Mouse (Mus musculus): Measurements from ENCODE around the gene St3gal5. TPM values are rescaled to one million over a fixed set of nuclear protein-coding genes. Genes with fewer than 3 reads are reported as not detected.
"Not testable (repeated sequence)": the region's sequence is repeated elsewhere in the genome, so short reads cannot be mapped to it uniquely, and the experiment has no call there.

Gene St3gal5
- total RNA-seq (2021) = 100 to 1,000 TPM in 1 of 2 experiments, 10 to 100 TPM in 1; 98.6 to 160 TPM
- long read RNA-seq, experiment 1, transcript St3gal5-202 (7 exons, 2,439 nt) = minor isoform, 63 of 366 reads
- long read RNA-seq, experiment 1, transcript St3gal5-201 (7 exons, 2,258 nt) = major isoform, 213 of 366 reads
- long read RNA-seq, experiment 1, partial matches to known transcripts = 29 of 366 reads
- long read RNA-seq, experiment 1, other reads (novel, unspliced or antisense) = 61 of 366 reads
- long read RNA-seq, experiment 2, transcript St3gal5-201 (7 exons, 2,258 nt) = major isoform, 89 of 132 reads
- long read RNA-seq, experiment 2, transcript St3gal5-202 (7 exons, 2,439 nt) = minor isoform, 23 of 132 reads
- long read RNA-seq, experiment 2, partial matches to known transcripts = 3 of 132 reads
- long read RNA-seq, experiment 2, other reads (novel, unspliced or antisense) = 17 of 132 reads

DNA sequence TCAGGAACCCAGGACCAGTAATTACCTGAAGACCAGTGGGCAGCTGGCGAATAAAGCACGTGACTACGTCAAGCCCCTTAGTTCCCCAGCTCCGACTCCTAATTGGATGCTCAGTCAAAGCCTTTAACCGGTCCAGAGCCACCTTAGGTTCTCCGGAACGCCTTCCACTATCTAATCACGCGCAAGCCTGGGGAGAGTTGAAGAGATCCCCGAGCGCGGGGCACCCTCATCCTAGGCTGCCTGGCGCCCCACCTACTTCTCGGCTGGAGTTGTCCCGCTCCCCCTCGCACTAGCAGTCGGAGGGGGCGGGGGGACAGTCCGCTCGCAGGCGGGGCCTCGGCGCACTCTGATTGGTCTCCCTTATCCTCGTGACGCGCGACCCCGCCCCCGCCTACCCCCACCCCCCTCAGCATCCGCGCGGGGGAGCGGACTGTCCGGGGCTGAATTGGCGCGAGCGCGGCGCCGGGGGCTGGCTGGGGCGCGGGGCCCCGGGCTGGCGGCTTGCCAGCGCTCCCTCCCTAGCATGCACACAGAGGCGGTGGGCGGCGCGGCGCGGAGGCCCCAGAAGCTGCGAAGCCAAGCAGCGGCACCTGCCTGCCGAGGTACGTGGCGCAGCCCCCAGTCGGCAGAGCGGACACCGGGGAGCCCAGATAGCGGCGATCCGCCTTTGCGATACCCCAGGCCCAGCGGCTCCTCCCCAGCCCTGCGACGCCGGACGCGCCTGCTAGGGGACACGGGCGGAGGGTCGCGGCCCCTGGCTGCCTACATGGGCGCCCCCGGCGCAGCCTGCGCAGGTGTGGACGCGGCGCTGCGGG, at the start of gene St3gal5:
TSS of gene St3gal5 (plus strand) at position 412 of the 815 bp plus-strand sequence.
- DNase-seq = peak; percentile 95

DNA sequence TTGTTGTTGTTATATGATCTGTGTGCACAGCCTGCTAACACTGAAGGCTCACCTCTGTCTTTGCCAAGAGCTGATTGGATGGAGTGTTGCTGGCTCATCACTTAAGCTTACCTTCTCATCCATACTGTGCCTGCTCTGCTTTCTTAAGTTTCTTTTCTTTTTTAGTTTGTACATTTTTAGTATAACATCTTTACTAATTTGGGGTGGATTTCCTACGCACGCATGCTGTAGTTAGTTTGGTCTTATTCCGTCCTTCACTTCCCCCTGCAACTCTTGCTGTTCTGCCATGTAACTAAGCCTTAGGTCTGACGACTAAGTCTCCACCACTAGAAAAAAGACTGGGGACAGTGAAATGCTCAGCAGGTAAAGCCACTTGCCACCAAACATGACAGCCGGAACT, 48.7 kb upstream of the St3gal5 start:
- DNase-seq = no peak

DNA sequence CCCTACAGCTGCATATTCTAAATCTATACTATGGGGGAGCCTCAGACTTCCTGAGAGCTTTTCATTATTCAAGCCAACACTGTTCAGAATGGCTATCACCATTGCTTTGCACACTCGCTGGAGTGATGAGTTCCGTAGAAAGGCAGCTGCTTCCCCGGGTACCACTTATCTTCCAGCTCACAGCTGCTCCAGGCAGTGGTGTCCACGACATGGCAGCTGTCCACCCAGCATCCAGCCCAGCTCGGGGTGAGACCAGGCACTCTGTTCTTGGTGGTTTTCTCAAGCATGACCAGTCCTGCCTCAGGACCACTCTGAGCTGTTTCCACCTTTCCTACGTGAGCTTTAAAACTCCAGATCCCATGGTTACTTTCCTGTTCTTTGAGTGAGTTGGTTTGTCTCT, 47.5 kb upstream of the St3gal5 start:
- DNase-seq = no peak

DNA sequence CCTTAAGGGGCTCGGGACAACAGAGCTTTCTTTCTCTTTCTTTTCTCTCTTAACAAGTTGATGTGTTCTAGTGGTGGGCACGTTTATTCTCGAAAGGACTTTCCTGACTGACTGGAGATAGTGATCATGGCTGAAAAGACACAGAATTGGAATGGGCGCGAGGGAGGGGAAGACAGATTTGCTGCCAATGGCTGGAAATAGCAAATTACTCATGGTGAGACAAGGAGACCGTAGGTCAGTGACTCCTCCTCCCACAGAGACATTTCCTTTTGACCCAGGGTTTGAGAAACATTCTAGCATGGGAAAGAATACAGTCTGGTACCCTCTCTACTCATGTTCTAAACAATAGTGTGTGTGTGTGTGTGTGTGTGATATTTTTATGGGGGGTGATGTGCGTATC, 46.6 kb upstream of the St3gal5 start:
- no peak for DNase-seq

DNA sequence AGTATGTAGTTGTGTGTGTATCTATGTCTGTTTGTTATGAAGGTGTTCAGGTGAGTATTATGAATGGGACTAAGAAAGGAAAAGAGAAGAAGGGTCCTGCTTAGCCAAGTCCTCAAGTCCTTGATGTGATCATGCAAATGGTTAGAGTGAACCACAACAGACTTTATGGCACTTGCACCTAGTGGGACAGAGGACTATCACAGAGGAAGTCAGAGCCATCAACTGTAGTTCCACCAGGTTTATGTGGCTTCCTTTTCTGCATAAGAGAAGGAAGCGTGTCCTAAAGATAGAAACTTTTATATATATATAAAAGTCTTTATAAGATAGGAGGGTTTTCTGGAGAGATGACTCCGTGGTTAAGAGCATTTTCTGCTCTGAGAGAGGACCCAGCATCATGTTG, 46.1 kb upstream of the St3gal5 start:
- no peak for DNase-seq

DNA sequence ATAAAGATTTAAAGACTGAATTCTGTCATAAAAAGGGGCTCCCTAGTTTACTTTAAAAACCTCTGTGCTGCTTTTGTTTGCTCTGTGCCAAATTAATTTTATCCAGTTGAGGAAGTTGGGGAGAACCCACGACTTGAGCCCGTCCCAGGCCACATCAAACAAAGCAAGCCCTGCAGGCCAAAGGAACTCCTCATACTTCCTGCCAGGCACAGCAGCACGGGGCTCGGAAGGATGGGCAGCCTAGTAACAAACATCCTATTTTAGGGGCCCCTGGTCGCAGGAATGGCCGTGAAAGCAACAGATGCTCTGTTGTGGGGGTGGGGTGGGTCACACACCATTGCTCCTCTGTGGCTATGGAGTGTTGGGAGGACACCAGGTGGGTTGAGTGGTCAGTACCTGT, 45.6 kb upstream of the St3gal5 start:
- DNase-seq = no peak

DNA sequence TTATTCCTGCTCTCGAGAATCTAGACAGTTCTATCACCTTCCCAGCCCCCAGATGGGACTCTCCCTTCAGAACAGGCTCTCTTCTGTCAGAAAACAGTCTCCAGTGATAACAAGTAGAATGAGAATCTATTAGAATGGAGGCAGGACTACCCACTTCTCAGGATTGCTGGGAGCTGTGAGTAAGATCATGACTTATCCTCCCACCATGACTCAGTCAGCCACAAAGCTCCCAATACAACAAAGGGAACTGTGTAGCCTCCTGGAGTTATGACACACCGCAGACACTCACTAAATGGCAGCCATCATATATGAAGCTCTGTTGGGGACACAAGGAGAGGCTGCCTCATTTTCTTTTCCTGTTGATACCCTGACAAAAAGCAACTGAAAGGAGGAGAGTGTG, 40.8 kb upstream of the St3gal5 start:
- no peak for DNase-seq

DNA sequence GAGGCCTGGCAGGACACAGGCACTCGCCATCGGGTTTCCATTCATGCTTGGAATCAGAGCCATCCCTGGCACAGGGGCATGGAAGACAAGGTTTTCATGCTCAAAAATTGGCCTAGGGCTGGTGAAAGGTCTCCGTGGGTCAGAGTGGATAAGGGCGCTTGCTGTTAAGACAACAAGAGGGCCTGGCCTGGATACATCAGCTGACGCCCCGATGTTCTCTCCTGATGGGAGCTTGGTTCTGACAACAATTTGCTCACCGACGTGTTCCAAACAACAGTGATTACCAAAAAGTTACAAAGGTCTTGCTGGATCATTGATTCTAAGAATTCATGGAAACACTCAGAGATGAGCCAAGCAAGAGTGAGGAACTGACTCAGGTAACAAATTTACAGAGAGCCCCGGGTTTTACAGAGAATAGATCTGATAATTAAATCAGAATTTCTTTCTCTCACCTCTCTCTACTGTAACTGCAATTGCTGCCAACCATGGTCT, 38.9 kb upstream of the St3gal5 start:
- no peak for DNase-seq

DNA sequence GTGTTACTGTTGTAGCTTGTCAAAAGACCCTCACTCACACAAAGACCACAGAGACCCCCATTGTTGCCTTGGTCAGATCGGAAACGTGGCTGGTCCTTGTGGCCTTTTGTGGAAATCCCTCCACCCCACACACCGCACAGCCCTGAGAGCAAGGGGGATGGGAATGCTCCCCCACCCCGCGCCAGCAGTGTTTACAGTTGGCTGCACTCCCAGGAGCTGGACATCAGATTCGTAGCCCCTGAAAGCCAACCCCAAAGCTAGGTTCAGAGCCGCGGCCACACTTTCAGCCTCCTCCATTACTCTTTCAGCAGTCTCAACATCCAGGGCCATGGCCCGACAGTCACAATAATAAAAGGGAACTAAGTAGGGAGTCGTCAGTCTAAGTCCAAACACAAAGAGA, 36.7 kb upstream of the St3gal5 start:
- DNase-seq = not testable (repeated sequence)

DNA sequence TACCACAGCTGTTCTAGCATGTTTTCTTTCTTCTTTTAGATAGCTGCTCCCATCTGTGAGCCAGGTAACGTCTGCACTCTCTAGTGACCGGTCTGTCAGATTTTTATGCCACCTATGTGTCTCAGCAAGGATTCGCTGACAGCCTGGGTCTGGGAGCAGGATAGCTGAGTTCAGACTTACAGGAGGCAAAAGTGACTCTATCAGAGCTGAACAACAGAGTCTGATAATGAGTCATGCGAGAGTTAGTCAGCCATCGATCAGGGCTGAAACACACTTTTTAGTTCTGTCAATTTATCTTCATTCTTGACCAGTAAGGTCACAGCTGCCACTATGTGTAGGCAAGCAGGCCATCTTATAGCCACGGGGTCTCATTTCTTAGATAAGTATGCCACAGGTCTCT, 33.7 kb upstream of the St3gal5 start:
- DNase-seq = no peak

DNA sequence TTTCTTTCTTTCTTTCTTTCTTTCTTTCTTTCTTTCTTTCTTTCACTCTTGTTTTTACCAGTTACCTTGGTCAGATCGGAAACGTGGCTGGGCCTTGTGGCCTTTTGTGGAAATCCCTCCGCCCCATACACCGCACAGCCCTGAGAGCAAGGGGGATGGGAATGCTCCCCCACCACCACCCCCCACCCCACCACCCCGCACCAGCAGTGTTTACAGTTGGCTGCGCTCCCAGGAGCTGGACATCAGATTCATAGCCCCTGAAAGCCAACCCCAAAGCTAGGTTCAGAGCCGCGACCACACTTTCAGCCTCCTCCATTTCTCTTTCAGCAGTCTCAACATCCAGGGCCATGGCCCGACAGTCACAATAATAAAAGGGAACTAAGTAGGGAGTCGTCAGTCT, 31.4 kb upstream of the St3gal5 start:
- DNase-seq = no peak

DNA sequence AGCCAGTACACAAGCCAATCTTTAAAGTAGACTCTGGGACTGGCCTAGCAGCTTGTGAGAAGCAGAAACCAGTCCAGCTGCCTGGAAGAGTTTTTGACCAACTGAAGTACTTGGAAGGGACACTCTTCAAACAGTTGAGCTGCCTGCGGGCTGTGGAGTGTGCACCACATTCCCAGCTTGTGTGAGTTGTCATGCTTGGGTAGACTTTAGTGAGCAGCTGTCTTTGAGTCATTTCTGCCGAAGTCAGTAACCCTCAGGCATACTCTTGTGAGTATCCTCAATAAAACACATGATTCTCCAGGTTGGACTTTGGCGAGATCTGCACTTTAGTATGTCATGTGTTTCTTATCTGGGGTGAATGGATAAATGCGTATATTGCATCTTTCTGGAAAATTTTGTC, 29.0 kb upstream of the St3gal5 start:
- no peak for DNase-seq

DNA sequence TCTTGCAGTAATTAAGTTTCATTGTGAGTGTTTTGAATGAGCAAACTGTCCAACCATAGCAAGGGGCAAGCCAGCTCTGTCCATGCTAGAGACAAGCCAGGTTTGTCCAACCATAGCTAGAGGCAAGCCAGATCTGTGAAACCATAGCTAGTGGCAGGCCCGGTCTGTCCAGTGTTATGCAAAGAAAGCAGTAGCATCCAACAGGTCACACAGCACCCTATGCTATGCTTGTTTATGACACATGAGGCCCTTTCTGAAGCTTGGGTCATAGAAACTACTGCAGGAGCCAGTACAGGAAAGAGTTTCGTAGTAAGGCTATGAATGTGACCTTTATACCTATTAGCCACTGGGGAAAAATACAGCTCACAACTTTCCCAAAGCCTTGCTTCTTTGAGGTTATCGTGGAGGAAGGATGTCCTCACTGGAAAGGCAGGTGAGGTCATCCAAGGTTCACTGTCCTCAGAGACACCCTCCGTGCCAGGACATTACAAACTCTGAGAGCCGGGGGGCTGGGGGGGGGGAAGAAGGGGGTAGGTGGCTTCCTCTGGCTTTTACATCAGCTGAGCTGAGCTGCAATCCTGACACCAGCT, 26.0 kb upstream of the St3gal5 start:
- DNase-seq = no peak

DNA sequence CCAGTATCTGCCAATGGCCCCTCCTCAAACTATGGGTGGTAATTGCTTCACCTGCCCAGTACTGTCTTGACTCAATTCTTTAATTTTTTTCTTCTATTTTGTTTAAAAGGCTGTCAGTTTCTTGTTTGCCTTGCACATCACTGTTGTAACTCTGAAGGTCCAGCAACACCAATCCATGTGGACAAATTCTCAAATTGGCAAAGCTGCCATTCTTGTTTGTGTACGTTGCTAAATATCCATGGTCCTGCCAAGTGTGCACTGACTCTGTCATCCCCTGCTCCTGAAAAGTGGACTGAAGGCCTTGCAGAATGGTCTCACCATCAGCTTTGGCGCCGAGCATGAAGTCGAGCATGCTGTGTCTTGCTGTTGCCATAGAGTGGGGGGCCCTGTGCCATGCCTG, 23.6 kb upstream of the St3gal5 start:
- no peak for DNase-seq

DNA sequence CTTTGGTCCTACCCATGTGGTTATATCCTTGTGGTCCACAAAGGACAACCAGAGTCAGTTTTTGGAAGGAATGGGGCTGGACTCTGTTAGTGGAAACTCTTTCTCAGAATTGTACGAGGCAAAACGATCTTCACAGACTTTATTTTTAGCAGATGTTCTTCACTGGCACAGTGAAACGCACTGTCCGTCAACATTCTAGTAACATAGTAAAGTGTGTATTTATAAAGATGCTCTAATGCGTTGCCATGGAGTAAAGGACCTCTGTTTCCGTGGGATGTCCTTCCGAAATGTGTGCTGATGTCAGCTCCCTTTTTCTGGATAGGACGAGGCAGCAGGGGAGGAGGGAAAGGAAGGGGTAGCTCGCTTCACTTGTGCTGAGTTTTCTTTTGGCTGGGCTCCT, 20.9 kb upstream of the St3gal5 start:
- no peak for DNase-seq

DNA sequence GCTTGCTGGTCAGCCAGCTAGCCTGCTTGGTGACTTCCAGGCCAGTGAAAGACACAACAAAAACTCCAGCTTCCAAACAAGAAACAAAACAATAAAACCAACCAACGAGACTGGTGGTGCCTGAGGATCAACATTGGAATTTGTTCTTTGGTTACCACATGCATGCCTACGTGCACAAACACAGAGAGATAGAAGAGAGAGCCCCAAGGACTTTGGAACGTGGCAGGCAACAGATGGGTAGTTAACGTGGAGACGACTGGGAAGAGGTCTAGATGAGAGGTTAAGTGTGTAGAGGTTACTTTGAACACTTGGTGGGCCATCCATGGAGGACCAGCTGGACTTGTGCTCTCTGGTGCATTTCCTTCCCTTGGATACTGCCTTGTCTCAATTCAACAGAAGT, 19.2 kb upstream of the St3gal5 start:
- DNase-seq = no peak

DNA sequence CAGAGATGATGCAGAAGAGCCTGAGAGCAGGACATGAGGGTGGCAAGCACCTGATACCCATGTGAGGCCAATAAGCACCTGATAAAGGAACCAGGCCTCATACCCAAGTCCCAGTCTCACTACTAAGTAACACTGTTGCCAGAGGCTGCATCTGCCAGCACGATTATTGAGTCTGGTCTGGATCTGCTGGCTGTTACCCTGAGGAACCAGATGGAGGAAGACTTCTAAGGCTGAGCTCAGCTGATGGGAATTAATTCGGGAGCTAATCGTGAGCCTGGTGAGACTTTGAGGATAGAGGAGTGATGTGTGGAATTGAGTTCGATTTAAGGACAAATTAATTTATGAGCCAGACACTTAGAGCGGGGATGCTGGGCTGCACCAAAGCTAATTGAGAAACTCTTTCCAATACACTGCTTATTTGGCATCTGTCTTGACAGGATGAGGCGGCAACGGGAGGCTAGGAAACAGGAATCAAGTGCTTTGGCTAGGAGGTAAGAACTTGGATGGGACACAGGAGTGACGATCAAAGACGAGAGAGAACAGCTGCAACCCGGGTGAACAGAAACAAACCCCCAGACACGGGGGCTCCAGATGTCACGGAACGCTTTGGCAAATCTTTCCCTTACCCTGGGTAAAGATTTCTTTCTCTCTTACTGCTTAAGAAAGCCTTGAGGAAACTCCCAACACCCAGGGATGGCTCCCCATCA, 15.9 kb upstream of the St3gal5 start:
- no peak for DNase-seq

DNA sequence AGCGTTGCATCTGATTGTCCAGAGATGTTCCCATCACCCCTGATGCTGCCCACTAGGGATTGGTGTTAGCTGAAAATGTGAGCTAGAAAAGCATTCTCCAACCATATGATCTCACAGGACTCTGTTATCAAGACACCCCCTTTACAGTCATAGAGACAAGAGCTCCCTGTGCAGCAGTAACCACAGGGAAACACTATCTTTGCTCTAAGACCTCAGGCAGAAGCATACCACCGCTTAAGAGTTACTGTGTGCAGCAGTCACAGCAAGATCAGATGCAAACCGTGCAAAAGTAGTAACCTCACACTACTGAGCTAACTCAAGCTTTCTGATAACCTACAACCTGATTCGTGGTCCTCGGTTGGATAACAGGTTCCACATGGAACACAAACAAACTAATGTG, 10.0 kb upstream of the St3gal5 start:
- DNase-seq = no peak

DNA sequence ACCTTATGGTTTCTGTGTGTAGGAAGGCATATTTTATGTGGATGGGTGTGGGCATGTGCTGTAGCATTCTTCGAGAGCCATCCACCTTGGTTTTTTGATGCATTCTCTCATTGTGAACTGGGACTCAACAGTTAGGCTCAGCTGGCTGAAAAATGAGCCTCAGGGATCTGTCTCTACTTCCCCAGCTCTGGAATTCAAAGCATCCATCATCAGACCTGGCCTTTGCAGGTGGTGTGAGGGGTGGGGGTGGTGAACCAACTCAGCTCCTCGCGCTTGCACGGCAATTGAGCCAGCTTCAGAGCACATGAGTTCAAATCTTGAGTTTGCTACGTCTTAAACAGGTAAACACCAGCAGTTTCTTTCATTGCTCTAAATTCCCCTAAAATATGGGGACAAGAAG, 7.5 kb upstream of the St3gal5 start:
- DNase-seq = no peak

DNA sequence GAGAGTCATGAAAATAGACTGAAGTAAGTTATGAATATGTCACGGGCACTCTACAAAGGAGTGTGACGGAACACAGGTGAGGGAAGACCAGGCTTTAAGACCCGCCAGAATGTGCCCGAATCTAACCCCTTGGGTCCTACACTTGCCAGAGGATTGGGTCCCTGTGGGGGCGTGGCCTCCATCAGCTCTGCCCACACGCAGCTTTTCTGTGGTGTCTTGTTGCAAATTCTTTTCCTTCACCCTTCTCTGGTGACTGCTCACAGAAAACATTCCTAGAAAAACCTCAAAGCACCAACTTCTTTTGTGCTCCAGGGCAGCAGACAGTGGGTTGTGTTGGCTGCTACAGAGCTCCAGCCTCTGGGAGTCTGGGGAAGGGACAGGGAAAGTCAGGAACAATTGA, 6.4 kb upstream of the St3gal5 start:
- no peak for DNase-seq

DNA sequence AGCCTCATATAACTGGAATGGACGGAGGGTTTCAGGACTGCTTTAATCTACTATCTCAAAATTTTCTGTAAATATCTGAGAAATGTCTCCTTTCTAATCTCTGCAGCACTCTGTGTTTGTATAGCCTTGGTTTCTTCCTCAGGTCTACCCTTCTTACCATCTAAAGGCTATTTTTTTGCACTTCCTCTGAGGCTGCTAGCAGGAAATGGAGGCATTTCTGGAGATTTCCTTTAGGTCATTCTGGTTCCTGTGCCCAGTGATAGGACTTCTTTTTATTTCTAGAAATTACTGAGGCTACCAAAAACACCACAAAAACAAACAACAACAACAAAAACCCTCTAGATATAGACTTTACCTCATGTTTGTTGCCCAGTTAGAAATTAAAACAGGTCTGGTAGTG, 4.3 kb upstream of the St3gal5 start:
- DNase-seq = no peak

DNA sequence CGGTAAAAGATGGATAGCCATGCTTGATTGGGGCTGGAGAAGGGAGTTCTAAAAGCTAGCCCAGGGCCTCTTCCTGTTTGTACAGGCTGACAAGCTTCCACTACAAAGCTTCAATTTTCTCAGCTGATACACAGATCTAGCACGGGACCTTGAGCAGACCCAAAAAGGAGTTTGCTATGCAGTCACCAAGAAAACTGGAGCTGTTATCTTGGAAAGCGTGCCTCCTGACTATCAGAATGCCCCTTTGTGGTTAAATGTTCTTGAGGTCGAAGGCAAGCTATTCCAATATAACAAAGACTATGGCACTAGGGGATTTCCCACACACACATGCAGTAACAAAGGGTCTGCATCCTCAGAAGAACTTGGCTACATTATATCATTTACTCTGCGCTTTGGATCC, 1.2 kb upstream of the St3gal5 start:
- no peak for DNase-seq

DNA sequence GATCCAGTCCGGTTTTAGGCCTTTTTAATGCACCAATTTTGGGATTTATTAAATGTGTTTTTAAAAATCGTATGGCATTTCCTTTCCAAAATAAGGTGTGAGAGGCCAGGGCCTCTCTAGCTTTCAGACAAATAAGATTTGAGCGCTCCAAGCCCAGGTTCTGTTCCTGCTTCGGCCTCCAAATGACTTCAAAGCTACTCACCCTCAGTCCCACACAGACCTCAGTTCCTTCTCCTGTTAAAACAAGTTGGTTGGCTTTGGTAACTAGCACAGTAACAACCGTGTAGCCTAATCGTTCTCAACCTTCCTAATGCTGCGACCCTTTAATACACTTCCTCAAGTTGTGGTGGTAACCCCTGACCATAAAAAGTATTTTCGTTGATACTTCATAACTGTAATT, 723 bp upstream of the St3gal5 start:
- no peak for DNase-seq
